Mouse (Mus musculus) CH12.LX (cell line): ENCODE data around the gene Klhl3. TPM values are rescaled to one million over a fixed set of nuclear protein-coding genes. Genes with fewer than 3 reads are reported as not detected.

Experiments
- polyA plus RNA-seq: library from polyadenylated mRNA; unstranded; fragments of >175 nt; gene quantifications from 2 replicates; pipeline ENCODE4 v1.2.1, GENCODE M21; 2012; ENCODE audit warnings: low read depth; ENCODE audit not compliant: insufficient read length
- total RNA-seq, 2 experiments: library from RNA; depleted of rRNA; stranded (reverse); fragments of 300-350 nt in 1 of 2; fragments of >200 nt in 1 of 2; gene quantifications; 2 replicates each; pipeline ENCODE4 v1.2.3; 2012 to 2014

Gene Klhl3
- total and polyA plus RNA-seq, 3 experiments: not detected

Other genes starting within 250 kb of the Klhl3 start
- not detected in 2 replicates for gene Spock1, start 205.3 kb downstream of the Klhl3 start, total RNA-seq (2012; rRNA removed)
- not detected in 2 replicates for gene Spock1, start 205.3 kb downstream of the Klhl3 start, total RNA-seq (2014; rRNA removed)
- gene Spock1, start 205.3 kb downstream of the Klhl3 start, polyA plus RNA-seq: not detected in 2 replicates
- 104 and 121 TPM in 2 replicates for gene Hnrnpa0, start 15.0 kb upstream of the Klhl3 start, total RNA-seq (2012; rRNA removed)
- gene Hnrnpa0, start 15.0 kb upstream of the Klhl3 start, total RNA-seq (2014; rRNA removed): 124 and 126 TPM in 2 replicates
- gene Hnrnpa0, start 15.0 kb upstream of the Klhl3 start, polyA plus RNA-seq: 125 and 139 TPM in 2 replicates
- gene Idnk, start 44.1 kb upstream of the Klhl3 start, total RNA-seq (2012; rRNA removed): 31.7 and 32.0 TPM in 2 replicates
- gene Idnk, start 44.1 kb upstream of the Klhl3 start, total RNA-seq (2014; rRNA removed): 24.2 and 25.5 TPM in 2 replicates
- 45.0 and 47.1 TPM in 2 replicates for gene Idnk, start 44.1 kb upstream of the Klhl3 start, polyA plus RNA-seq
- gene Ubqln1, start 102.1 kb upstream of the Klhl3 start, total RNA-seq (2012; rRNA removed): 58.5 and 76.3 TPM in 2 replicates
- gene Ubqln1, start 102.1 kb upstream of the Klhl3 start, total RNA-seq (2014; rRNA removed): 166 and 189 TPM in 2 replicates
- gene Ubqln1, start 102.1 kb upstream of the Klhl3 start, polyA plus RNA-seq: 119 and 130 TPM in 2 replicates
- gene Gkap1, start 162.1 kb upstream of the Klhl3 start, total RNA-seq (2012; rRNA removed): 0.76 and 2.0 TPM in 2 replicates
- 0.74 and 0.82 TPM in 2 replicates for gene Gkap1, start 162.1 kb upstream of the Klhl3 start, total RNA-seq (2014; rRNA removed)
- gene Gkap1, start 162.1 kb upstream of the Klhl3 start, polyA plus RNA-seq: 1.3 and 1.5 TPM in 2 replicates
- gene Kif27, start 245.5 kb upstream of the Klhl3 start, total RNA-seq (2012; rRNA removed): not detected in 2 replicates
- not detected in 2 replicates for gene Kif27, start 245.5 kb upstream of the Klhl3 start, total RNA-seq (2014; rRNA removed)
- not detected in 2 replicates for gene Kif27, start 245.5 kb upstream of the Klhl3 start, polyA plus RNA-seq